Mouse (Mus musculus) liver, embryonic 14.5 days (tissue): ENCODE measurements around the gene Emc6. TPM values are rescaled to one million over a fixed set of nuclear protein-coding genes. Genes with fewer than 3 reads are reported as not detected.

ENCODE experiments used
- ATAC-seq: fragments of 200-750 bp; cut with Nextera tagmentation; 2 replicates; pipeline ENCODE4 v1.8.0; 2017; ENCODE audit warnings: moderate number of reproducible peaks, mild to moderate bottlenecking, moderate library complexity; ENCODE audit not compliant: insufficient read depth
- DNase-seq, 3 experiments: peaks; one replicate each; pipeline ENCODE4 v3.0.0-alpha.2; 2012 to 2013; ENCODE audit warnings: low read depth in 3 of 3, low spot score in 3 of 3
- H3K27ac ChIP-seq: fragments of 300-500 bp; sonication (generic); 2 replicates; pipeline ENCODE4 v1.5.1; 2014; ENCODE audit warnings: moderate library complexity, mild to moderate bottlenecking, control low read depth, inconsistent platforms
- H3K27me3 ChIP-seq: fragments of 300-500 bp; sonication (generic); 2 replicates; pipeline ENCODE4 v1.6.1; 2014; ENCODE audit warnings: mild to moderate bottlenecking, low read length, moderate library complexity; ENCODE audit not compliant: control insufficient read depth, insufficient read depth
- H3K36me3 ChIP-seq: fragments of 300-500 bp; sonication (generic); replicated peaks from 2 replicates; pipeline ENCODE4 v1.6.1; 2014; ENCODE audit warnings: low read depth; ENCODE audit not compliant: control insufficient read depth, insufficient read depth
- H3K4me1 ChIP-seq, 2 experiments: fragments of 200-500 bp in 1 of 2; fragments of 300-500 bp in 1 of 2; sonication (generic) in 1 of 2; replicated peaks; 2 replicates each; pipeline ENCODE4 v1.6.1; 2012 to 2014; ENCODE audit warnings: antibody characterized with exemption in 1 of 2, inconsistent platforms in 1 of 2, low read length in 1 of 2; ENCODE audit not compliant: control insufficient read depth in 2 of 2, insufficient read depth in 2 of 2
- H3K4me2 ChIP-seq: fragments of 300-500 bp; sonication (generic); 2 replicates; pipeline ENCODE4 v1.6.1; 2014; ENCODE audit warnings: low read depth, mild to moderate bottlenecking, control low read depth, moderate library complexity
- H3K4me3 ChIP-seq, 2 experiments: fragments of 200-500 bp in 1 of 2; fragments of 300-500 bp in 1 of 2; sonication (generic) in 1 of 2; 2 replicates each; pipeline ENCODE4 v1.5.1; 2012 to 2014; ENCODE audit warnings: low read depth in 2 of 2, low read length in 2 of 2, mild to moderate bottlenecking in 2 of 2, control low read depth in 1 of 2, inconsistent platforms in 1 of 2, moderate library complexity in 1 of 2; ENCODE audit not compliant: insufficient read depth in 1 of 2
- H3K9ac ChIP-seq: fragments of 300-500 bp; sonication (generic); replicated peaks from 2 replicates; pipeline ENCODE4 v1.6.1; 2014; ENCODE audit warnings: mild to moderate bottlenecking, control low read depth, moderate library complexity
- H3K9me3 ChIP-seq: fragments of 300-500 bp; sonication (generic); 2 replicates; pipeline ENCODE4 v1.6.1; 2016; ENCODE audit warnings: low read length, mixed read lengths; ENCODE audit not compliant: control insufficient read depth
- CTCF ChIP-seq: IDR thresholded peaks from 2 replicates; pipeline ENCODE4 v1.5.1; 2016; ENCODE audit warnings: antibody characterized with exemption, low read depth, control low read depth
- EP300 ChIP-seq: IDR thresholded peaks from 2 replicates; pipeline ENCODE4 v1.6.1; 2016; ENCODE audit warnings: antibody characterized with exemption, low read depth
- WGBS: fragments of 180-500 bp; shearing (Covaris S2); extraction: QIAGEN DNeasy Blood & Tissue Kit; methylation state at CpG from one replicate; pipeline ENCODE4 v1.1.7; 2014; ENCODE audit not compliant: insufficient replicate concordance; 5-methylcytosine and 5-hydroxymethylcytosine counted together
- polyA plus RNA-seq, 2 experiments: library from polyadenylated mRNA; depleted of rRNA in 1 of 2; stranded (reverse) in 1 of 2; unstranded in 1 of 2; fragments of >200 nt; fragmentation: Nextera tagmentation in 1 of 2; extraction: Ambion mirVana in 1 of 2; gene quantifications; 2 replicates each; pipeline versions ENCODE4 v1.2.1 to v1.2.3; 2012 to 2014

The Emc6 gene
- polyA plus RNA-seq, 2 experiments = 40.1 to 80.3 TPM

GRCm38 (mm10) chr11:73201597-73201996 is 24.8 kb upstream of the Emc6 start:
- DNase-seq = no peak
- H3K36me3 ChIP-seq = no peaks in the 10 kb centered on the region
- TF ChIP-seq EP300 (no peak), CTCF (peak; percentile 40; the same call in 1 of the 2 replicates)
- H3K4me2 ChIP-seq = no peak overlapping the region
- no peaks in the 10 kb centered on the region for H3K9me3 ChIP-seq
- H3K4me3 ChIP-seq = no peak overlapping the region
- no peak for ATAC-seq
- no peaks in the 10 kb centered on the region for H3K27me3 ChIP-seq
- WGBS = 33% methylated on average over 4 of the region's 4 CpGs
- H3K27ac ChIP-seq = no peak overlapping the region
- peaks cover 4 to 8% of the 10 kb centered on the region in 2 experiments for H3K4me1 ChIP-seq
- no peak overlapping the region for H3K9ac ChIP-seq

GRCm38 (mm10) chr11:73201021-73201420 is 24.2 kb upstream of the Emc6 start:
- DNase-seq (no peak), ATAC-seq (no peak)
- peaks cover 4 to 8% of the 10 kb centered on the region in 2 experiments for H3K4me1 ChIP-seq
- no peaks in the 10 kb centered on the region for H3K27me3 ChIP-seq
- no peaks in the 10 kb centered on the region for H3K36me3 ChIP-seq
- no peak overlapping the region for H3K9ac ChIP-seq
- no peaks in the 10 kb centered on the region for H3K9me3 ChIP-seq
- 63% methylated on average over 2 of the region's 2 CpGs for WGBS
- no peak overlapping the region for H3K4me3 ChIP-seq
- no peak overlapping the region for H3K4me2 ChIP-seq
- H3K27ac ChIP-seq = no peak overlapping the region
- TF ChIP-seq CTCF = no peak
- TF ChIP-seq EP300 = no peak

GRCm38 (mm10) chr11:73199879-73200278 is 23.0 kb upstream of the Emc6 start:
- Histone ChIP-seq H3K4me3 (peak overlapping the region; percentile 73 to 83), H3K27me3 (no peaks in the 10 kb centered on the region), H3K36me3 (no peaks in the 10 kb centered on the region), H3K4me1 (peaks cover 4 to 8% of the 10 kb centered on the region in 2 experiments), H3K9ac (peak overlapping the region; percentile 88), H3K9me3 (no peaks in the 10 kb centered on the region), H3K4me2 (peak overlapping the region; percentile 81), H3K27ac (no peak overlapping the region)
- DNase-seq (peak in 2 of 3 experiments; percentile 42 to 51), ATAC-seq (peak; percentile 14; the same call in 1 of the 2 replicates)
- under 1% methylated on average over 12 of the region's 12 CpGs for WGBS
- TF ChIP-seq EP300 = no peak
- no peak for TF ChIP-seq CTCF

GRCm38 (mm10) chr11:73199230-73199712 is 22.4 kb upstream of the Emc6 start, which contains the start of gene Shpk:
Shpk (plus strand) TSS chr11:73199460.
- Histone ChIP-seq H3K4me3 (peak within 1 kb of the TSS; percentile 73 to 83), H3K27ac (peak within 1 kb of the TSS; percentile 26), H3K36me3 (no peaks in the 10 kb centered on the region), H3K27me3 (no peaks in the 10 kb centered on the region), H3K4me2 (peak within 1 kb of the TSS; percentile 81), H3K4me1 (peaks cover 4 to 8% of the 10 kb centered on the region in 2 experiments), H3K9ac (peak within 1 kb of the TSS; percentile 88), H3K9me3 (no peaks in the 10 kb centered on the region)
- under 1% methylated on average over 32 of the region's 32 CpGs for WGBS
- DNase-seq (peak; percentile 93 to 95 (median 95)), ATAC-seq (peak; percentile 97)
- TF ChIP-seq CTCF = no peak
- no peak for TF ChIP-seq EP300

GRCm38 (mm10) chr11:73198603-73199229 is 21.9 kb upstream of the Emc6 start, which contains the start of gene Ctns:
Ctns (minus strand) TSS chr11:73199042.
- Histone ChIP-seq H3K36me3 (no peaks in the 10 kb centered on the region), H3K4me2 (peak within 1 kb of the TSS; percentile 81), H3K4me3 (peak within 1 kb of the TSS; percentile 73 to 83), H3K4me1 (peaks cover 4 to 8% of the 10 kb centered on the region in 2 experiments), H3K9me3 (no peaks in the 10 kb centered on the region), H3K9ac (peak within 1 kb of the TSS; percentile 88), H3K27me3 (no peaks in the 10 kb centered on the region), H3K27ac (peak within 1 kb of the TSS; percentile 26)
- TF ChIP-seq CTCF (no peak), EP300 (no peak)
- peak; percentile 95 for ATAC-seq
- 2% methylated on average over 22 of the region's 22 CpGs for WGBS
- peak; percentile 74 to 87 (median 81) for DNase-seq
